Mouse (Mus musculus) forebrain, embryonic 14.5 days (tissue): ENCODE measurements around the gene Tomm70a. TPM values are rescaled to one million over a fixed set of nuclear protein-coding genes. Genes with fewer than 3 reads are reported as not detected.
A peak's percentile ranks its signal among the peaks of the same experiment; 100 is the strongest.

Source experiments
- ATAC-seq: fragments of 200-750 bp; cut with Nextera tagmentation; 2 replicates; pipeline ENCODE4 v1.8.0; 2017; ENCODE audit warnings: mild to moderate bottlenecking, moderate library complexity
- DNase-seq: peaks from one replicate; pipeline ENCODE4 v3.0.0-alpha.2; 2015; ENCODE audit warnings: low spot score
- H3K27ac ChIP-seq: fragments of 300-500 bp; sonication (generic); 2 replicates; pipeline ENCODE4 v1.5.1; 2014; ENCODE audit warnings: low read depth, mild to moderate bottlenecking, control low read depth, low read length, moderate library complexity
- H3K27me3 ChIP-seq: fragments of 300-500 bp; sonication (generic); replicated peaks from 2 replicates; pipeline ENCODE4 v1.6.1; 2014; ENCODE audit warnings: low read length, control low read depth, mixed read lengths; ENCODE audit not compliant: control insufficient read depth, insufficient read depth
- H3K36me3 ChIP-seq: fragments of 300-500 bp; sonication (generic); 2 replicates; pipeline ENCODE4 v1.6.1; 2014; ENCODE audit warnings: low read length, control low read depth; ENCODE audit not compliant: control insufficient read depth, insufficient read depth
- H3K4me1 ChIP-seq: fragments of 300-500 bp; sonication (generic); 2 replicates; pipeline ENCODE4 v1.6.1; 2014; ENCODE audit warnings: antibody characterized with exemption, low read length, control low read depth; ENCODE audit not compliant: control insufficient read depth, insufficient read depth
- H3K4me2 ChIP-seq: fragments of 300-500 bp; sonication (generic); 2 replicates; pipeline ENCODE4 v1.6.1; 2014; ENCODE audit warnings: mild to moderate bottlenecking, control low read depth, low read length
- H3K4me3 ChIP-seq: fragments of 300-500 bp; sonication (generic); 2 replicates; pipeline ENCODE4 v1.5.1; 2014; ENCODE audit warnings: low read depth, low read length, control low read depth
- H3K9ac ChIP-seq: fragments of 300-500 bp; sonication (generic); 2 replicates; pipeline ENCODE4 v1.6.1; 2014; ENCODE audit warnings: mild to moderate bottlenecking, low read length, control low read depth, moderate library complexity
- H3K9me3 ChIP-seq: fragments of 300-500 bp; sonication (generic); replicated peaks from 2 replicates; pipeline ENCODE4 v1.6.1; 2016; ENCODE audit warnings: low read length, control low read depth, mixed read lengths; ENCODE audit not compliant: control insufficient read depth
- WGBS: fragments of 180-500 bp; shearing (Covaris S2); extraction: QIAGEN DNeasy Blood & Tissue Kit; methylation state at CpG from one replicate; pipeline ENCODE4 v1.1.7; 2014; 5-methylcytosine and 5-hydroxymethylcytosine counted together
- polyA plus RNA-seq: library from polyadenylated mRNA; unstranded; fragments of >200 nt; fragmentation: Nextera tagmentation; extraction: Ambion mirVana; gene quantifications from 2 replicates; pipeline ENCODE4 v1.2.1, GENCODE M21; 2014

Tomm70a gene
- polyA plus RNA-seq, 1 experiment from 2014 or later, result 58.3 TPM

DNA sequence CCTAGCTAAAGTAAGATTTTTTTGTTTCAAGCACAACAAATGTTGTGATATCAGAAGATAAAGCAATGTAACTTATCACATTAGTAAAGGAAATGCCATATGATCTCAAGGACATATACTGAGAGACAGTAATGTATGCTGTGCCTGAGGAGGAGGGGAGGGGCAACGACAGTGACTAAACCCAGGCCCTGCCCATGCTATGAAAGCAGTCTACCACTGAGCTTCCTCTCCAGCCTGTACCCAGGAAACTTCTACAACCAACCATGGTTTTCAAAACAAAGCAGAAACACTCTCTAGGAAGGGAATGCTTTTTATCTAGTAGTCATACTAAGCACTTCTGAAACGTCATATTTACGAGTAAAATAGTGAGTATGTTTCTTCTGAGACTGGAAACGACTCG is 41.3 kb downstream of the Tomm70a start:
- 94% methylated on average over 5 of the region's 5 CpGs for WGBS
- DNase-seq (no peak), ATAC-seq (no peak)
- no peak overlapping the region for H3K9ac ChIP-seq
- no peaks in the 10 kb centered on the region for H3K27me3 ChIP-seq
- peaks cover 42% of the 10 kb centered on the region for H3K36me3 ChIP-seq
- no peak overlapping the region for H3K4me3 ChIP-seq
- H3K9me3 ChIP-seq, result no peaks in the 10 kb centered on the region
- no peak overlapping the region for H3K4me2 ChIP-seq
- no peak overlapping the region for H3K27ac ChIP-seq
- H3K4me1 ChIP-seq, result no peaks in the 10 kb centered on the region

DNA sequence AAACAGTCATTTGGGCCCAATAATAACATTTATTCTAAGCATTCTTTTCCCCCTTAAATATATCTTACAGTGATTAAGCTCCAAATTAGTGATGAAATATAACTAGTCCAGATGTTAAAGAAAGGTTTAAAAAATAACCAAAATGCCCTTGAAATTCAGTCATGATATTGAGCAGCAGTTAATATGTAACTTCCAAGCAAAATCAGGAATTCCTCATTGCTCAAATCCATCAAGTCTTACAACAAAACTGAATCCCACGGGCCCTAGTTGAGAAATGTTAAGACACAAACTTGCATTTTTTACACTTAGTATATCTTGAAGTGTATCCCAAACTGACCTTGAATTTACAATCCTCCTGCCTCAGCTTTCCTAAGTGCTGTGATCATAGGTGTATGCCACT is 42.2 kb downstream of the Tomm70a start:
- Histone ChIP-seq H3K4me1 (no peaks in the 10 kb centered on the region), H3K36me3 (peaks cover 34% of the 10 kb centered on the region), H3K9ac (no peak overlapping the region), H3K27ac (no peak overlapping the region), H3K9me3 (no peaks in the 10 kb centered on the region), H3K4me2 (no peak overlapping the region), H3K4me3 (no peak overlapping the region), H3K27me3 (no peaks in the 10 kb centered on the region)
- DNase-seq, result no peak
- no peak for ATAC-seq
- WGBS, result 88% methylated on average over 1 of the region's 1 CpGs

DNA sequence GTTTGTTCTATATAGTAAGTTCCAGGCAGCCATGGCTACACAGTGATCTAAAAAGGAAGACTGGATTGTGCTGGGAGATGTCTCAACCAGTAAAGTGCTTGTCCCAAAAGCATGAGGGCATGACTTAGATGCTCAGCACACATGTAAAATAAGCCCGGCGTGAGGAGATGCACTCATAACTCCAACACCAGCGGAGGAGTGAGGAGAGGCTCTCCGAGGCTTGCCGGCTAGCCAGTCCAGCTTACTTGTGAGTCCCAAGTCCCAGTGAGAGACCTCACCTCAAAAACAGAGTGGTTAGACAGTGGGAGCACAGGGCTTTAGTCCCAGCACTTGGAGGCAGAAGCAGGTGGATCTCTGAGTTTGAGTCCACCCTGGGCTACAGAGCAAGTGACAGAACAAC is 43.7 kb downstream of the Tomm70a start:
- H3K36me3 ChIP-seq, result peaks cover 21% of the 10 kb centered on the region; the same call in 1 of the 2 replicates
- 94% methylated on average over 5 of the region's 5 CpGs for WGBS

DNA sequence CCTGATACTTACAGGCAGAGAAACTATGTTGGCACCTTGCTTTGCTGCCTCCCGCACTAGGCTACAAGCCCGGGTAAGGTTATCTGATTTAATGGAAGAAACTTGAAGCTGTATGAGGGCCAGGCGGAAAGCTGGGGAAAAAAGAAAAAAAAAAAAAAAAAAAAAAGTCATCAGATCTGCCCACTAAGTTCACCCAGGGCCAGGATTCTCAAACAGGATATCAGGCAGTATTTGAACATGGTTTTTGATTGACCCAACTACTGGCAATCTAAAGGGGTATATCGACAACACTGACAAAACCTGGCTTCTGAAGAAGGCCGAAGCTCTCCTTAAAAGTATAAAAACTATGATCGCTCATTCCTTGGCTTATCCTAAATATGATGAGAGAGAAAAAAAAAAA is 44.6 kb downstream of the Tomm70a start:
- 91% methylated on average over 6 of the region's 6 CpGs for WGBS
- no peaks in the 10 kb centered on the region for H3K27me3 ChIP-seq
- no peak overlapping the region for H3K9ac ChIP-seq
- no peaks in the 10 kb centered on the region for H3K9me3 ChIP-seq
- peak overlapping the region; percentile 81 for H3K4me2 ChIP-seq
- peaks cover 18% of the 10 kb centered on the region for H3K36me3 ChIP-seq
- peak overlapping the region; percentile 73; the same call in 1 of the 2 replicates for H3K4me3 ChIP-seq
- no peaks in the 10 kb centered on the region for H3K4me1 ChIP-seq
- DNase-seq (no peak), ATAC-seq (no peak)
- H3K27ac ChIP-seq, result no peak overlapping the region

More for the DNA sequence above, 43.7 kb downstream of the Tomm70a start:
- no peaks in the 10 kb centered on the region for H3K9me3 ChIP-seq
- no peak for ATAC-seq
- no peak overlapping the region for H3K27ac ChIP-seq
- H3K4me1 ChIP-seq, result no peaks in the 10 kb centered on the region
- no peak overlapping the region for H3K9ac ChIP-seq
- no peak for DNase-seq
- H3K4me3 ChIP-seq, result no peak overlapping the region
- H3K4me2 ChIP-seq, result no peak overlapping the region
- no peaks in the 10 kb centered on the region for H3K27me3 ChIP-seq

DNA sequence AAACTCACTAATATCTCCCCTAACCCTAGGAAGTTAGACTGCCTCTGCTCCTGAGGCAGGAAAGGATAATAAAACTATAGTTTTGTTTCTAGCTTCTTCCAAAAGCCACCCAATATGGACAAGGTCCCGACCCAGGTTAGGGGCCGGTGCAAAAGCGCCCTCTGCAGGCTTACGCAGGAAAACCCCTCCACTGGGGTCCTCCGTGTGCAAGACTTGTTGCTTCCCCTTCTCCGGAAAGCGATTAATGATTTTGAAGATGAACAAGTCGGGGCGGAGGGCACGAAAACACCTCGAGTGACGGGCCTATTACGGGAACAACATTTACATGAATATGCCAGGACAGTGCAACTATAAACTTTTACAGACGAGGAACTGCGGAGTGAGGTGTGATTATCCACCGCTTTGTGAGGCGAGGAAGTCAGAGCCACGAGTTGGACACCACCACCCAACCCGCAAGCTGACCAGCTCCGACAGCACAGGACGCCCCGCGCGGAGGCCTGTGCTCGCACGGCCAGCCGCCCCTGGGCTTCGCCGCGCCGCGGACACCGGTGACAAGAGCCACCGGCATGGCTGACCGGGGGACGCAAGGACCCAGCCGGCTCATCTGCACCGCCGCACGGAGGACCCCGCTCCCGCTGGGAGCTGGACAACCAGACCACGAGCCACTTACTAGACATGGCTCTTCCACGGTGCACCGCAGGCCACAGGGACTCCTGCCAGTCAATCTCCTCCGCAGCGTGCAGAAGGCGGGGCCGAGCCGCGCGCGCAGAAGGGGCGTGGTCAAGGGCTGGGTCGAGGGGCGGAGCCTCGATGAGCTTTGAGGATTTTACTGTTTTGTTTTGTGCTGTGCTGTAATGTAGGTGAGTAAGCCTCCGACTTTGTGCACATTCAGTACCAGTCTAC is 45.4 kb downstream of the Tomm70a start, which contains the start of gene Nit2:
Nit2 (minus strand) TSS at position 731 of the 903 bp plus-strand sequence.
- ATAC-seq, result peak; percentile 97
- Histone ChIP-seq H3K4me2 (peak within 1 kb of the TSS; percentile 81), H3K9me3 (no peaks in the 10 kb centered on the region), H3K9ac (peak within 1 kb of the TSS; percentile 79), H3K27me3 (no peaks in the 10 kb centered on the region), H3K4me3 (peak within 1 kb of the TSS; percentile 73), H3K36me3 (peaks cover 11% of the 10 kb centered on the region), H3K27ac (peak within 1 kb of the TSS; percentile 72), H3K4me1 (no peaks in the 10 kb centered on the region)
- under 1% methylated on average over 58 of the region's 58 CpGs for WGBS
- peak; percentile 92 for DNase-seq

DNA sequence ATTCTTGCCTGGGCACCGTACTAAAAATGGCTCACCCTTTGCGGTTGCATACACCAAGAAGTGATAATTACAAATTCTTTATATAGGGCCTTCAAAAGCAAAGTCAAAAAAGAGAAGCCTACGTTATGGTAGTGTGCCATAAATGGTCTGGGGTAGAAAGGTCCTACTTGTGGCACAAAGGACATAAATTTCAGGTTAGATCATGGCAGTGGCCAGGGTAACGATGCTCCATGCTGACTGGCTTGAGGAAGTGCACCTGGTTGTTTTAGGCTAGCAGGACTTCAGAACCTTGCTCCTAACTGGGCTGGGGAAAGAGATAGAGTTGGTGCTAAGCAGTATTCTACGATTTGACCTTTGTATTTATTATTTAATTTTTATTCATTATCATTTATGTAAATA is 46.0 kb downstream of the Tomm70a start:
- Histone ChIP-seq H3K4me1 (no peaks in the 10 kb centered on the region), H3K27ac (no peak overlapping the region), H3K9ac (peak overlapping the region; percentile 79; the same call in 1 of the 2 replicates), H3K9me3 (no peaks in the 10 kb centered on the region), H3K36me3 (peaks cover 13% of the 10 kb centered on the region), H3K4me2 (peak overlapping the region; percentile 81), H3K27me3 (no peaks in the 10 kb centered on the region), H3K4me3 (peak overlapping the region; percentile 73)
- ATAC-seq (peak; percentile 40; the same call in 1 of the 2 replicates), DNase-seq (no peak)
- 34% methylated on average over 5 of the region's 5 CpGs for WGBS

DNA sequence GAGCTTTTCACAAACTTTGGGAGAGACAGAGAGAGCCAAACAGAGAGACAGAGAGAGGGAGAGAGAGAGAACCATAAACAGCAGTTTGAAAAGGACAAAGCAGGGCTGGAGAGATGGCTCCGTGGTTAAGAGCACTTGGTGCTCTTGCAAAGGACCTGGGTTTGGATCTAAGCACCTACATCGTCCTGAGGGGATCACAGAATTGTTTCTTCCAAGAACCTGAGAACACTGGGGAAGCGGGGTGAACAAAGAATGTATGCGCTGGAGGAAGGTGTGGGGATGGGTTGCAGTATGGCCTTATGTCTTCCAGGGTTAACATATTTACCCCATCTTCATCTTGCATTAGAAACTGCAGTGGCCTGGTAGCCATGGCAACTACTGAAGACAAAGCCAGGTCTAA is 46.7 kb downstream of the Tomm70a start:
- H3K36me3 ChIP-seq, result peaks cover 14% of the 10 kb centered on the region
- WGBS, result 57% methylated on average over 4 of the region's 4 CpGs
- H3K4me3 ChIP-seq, result no peak overlapping the region
- no peak for ATAC-seq
- no peak overlapping the region for H3K27ac ChIP-seq
- H3K4me1 ChIP-seq, result no peaks in the 10 kb centered on the region
- H3K9ac ChIP-seq, result no peak overlapping the region
- H3K9me3 ChIP-seq, result no peaks in the 10 kb centered on the region
- no peaks in the 10 kb centered on the region for H3K27me3 ChIP-seq
- DNase-seq, result no peak
- H3K4me2 ChIP-seq, result no peak overlapping the region

DNA sequence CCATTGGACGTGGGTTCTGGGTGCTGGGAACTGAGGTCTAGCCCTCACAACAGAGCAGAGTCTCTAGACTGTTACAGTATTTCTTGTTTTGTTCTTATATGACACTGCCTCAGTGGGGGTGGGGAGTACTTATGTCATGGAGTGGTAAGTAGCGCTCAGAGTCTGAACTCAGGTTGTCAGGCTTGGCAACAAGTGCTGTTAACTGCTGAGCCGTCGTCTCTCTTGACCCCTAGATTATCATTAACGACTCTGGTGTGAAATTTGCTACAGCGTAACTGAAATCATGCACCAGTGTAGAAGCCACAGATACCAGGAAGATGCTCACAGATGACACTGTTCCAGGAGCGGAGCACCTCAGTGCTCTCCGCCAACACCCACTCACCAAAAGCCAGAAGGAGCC is 49.7 kb downstream of the Tomm70a start:
- DNase-seq (peak; percentile 13), ATAC-seq (no peak)
- H3K27me3 ChIP-seq, result no peaks in the 10 kb centered on the region
- H3K4me2 ChIP-seq, result no peak overlapping the region
- H3K9ac ChIP-seq, result no peak overlapping the region
- WGBS, result 75% methylated on average over 8 of the region's 8 CpGs
- H3K4me3 ChIP-seq, result no peak overlapping the region
- H3K9me3 ChIP-seq, result no peaks in the 10 kb centered on the region
- no peaks in the 10 kb centered on the region for H3K4me1 ChIP-seq
- no peak overlapping the region for H3K27ac ChIP-seq
- peaks cover 11% of the 10 kb centered on the region for H3K36me3 ChIP-seq

DNA sequence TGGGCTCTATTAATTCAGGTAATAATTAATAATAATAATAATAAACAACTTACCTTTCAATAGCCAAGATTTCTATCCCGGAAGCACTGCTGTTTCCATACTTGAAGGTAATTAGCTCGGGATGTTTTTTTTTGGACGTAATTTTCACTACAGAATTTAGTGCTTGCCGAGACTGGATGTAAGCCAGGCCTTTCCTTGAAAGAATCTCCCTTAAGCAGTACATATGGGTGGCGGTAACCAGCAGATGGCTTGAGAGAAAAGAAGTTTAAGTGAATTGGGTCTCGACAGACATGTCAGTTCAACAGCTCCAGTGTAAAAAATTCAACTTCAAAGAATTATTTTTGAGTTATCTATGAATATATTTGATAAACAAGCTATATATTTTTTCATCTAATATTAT is 50.1 kb downstream of the Tomm70a start:
- DNase-seq (peak; percentile 78), ATAC-seq (no peak)
- no peak overlapping the region for H3K9ac ChIP-seq

More for the DNA sequence above, 50.1 kb downstream of the Tomm70a start:
- H3K36me3 ChIP-seq, result peaks cover 13% of the 10 kb centered on the region
- H3K27me3 ChIP-seq, result no peaks in the 10 kb centered on the region
- no peak overlapping the region for H3K4me3 ChIP-seq
- H3K4me2 ChIP-seq, result no peak overlapping the region
- H3K9me3 ChIP-seq, result no peaks in the 10 kb centered on the region
- no peaks in the 10 kb centered on the region for H3K4me1 ChIP-seq
- no peak overlapping the region for H3K27ac ChIP-seq
- 65% methylated on average over 6 of the region's 6 CpGs for WGBS
